Mouse (Mus musculus) small intestine, adult 2 months (tissue): Measurements from ENCODE around the gene Impg1. TPM values are rescaled to one million over a fixed set of nuclear protein-coding genes. Genes with fewer than 3 reads are reported as not detected.

Experiments used
- H3K27ac ChIP-seq: fragments of 200-500 bp; 2 replicates; pipeline ENCODE4 v1.5.1; 2012; ENCODE audit warnings: low read depth, low read length, control low read depth, inconsistent platforms; ENCODE audit not compliant: insufficient read depth
- H3K27me3 ChIP-seq: fragments of 200-500 bp; 2 replicates; pipeline ENCODE4 v1.6.1; 2012; ENCODE audit warnings: mild to moderate bottlenecking, moderate library complexity, low read length, inconsistent platforms; ENCODE audit not compliant: control insufficient read depth, insufficient read depth
- H3K36me3 ChIP-seq: fragments of 200-500 bp; 2 replicates; pipeline ENCODE4 v1.6.1; 2012; ENCODE audit warnings: mild to moderate bottlenecking, low read length, control low read depth, inconsistent platforms; ENCODE audit not compliant: control insufficient read depth, insufficient read depth
- H3K4me1 ChIP-seq: fragments of 200-500 bp; 2 replicates; pipeline ENCODE4 v1.6.1; 2012; ENCODE audit warnings: low read length, inconsistent platforms, mixed read lengths; ENCODE audit not compliant: control insufficient read depth, insufficient read depth, insufficient read length
- H3K4me3 ChIP-seq: fragments of 200-500 bp; 2 replicates; pipeline ENCODE4 v1.5.1; 2012; ENCODE audit warnings: low read depth, mild to moderate bottlenecking, control low read depth, inconsistent platforms, low read length, moderate library complexity
- CTCF ChIP-seq: fragments of 200-500 bp; IDR thresholded peaks from 2 replicates; pipeline ENCODE4 v1.5.1; 2012; ENCODE audit warnings: low read depth, mild to moderate bottlenecking, control low read depth, inconsistent platforms, low read length, moderate library complexity, mixed read lengths; ENCODE audit not compliant: insufficient replicate concordance, insufficient read length; ENCODE audit errors: extremely low read depth
- POLR2A ChIP-seq: fragments of 200-500 bp; IDR thresholded peaks from 2 replicates; pipeline ENCODE4 v1.6.1; 2012; ENCODE audit warnings: low read depth, mild to moderate bottlenecking, control low read depth, inconsistent platforms, low read length, moderate library complexity
- WGBS: fragments of 180-500 bp; shearing (Covaris S2); methylation state at CpG from one replicate; pipeline ENCODE4 v1.1.7; 2018; 5-methylcytosine and 5-hydroxymethylcytosine counted together
- polyA plus RNA-seq: library from polyadenylated mRNA; depleted of rRNA; stranded (reverse); fragments of >200 nt; gene quantifications from 2 replicates; pipeline ENCODE4 v1.2.3, GENCODE M21; 2012

Gene Impg1
- polyA plus RNA-seq, 1 experiment = not detected

DNA sequence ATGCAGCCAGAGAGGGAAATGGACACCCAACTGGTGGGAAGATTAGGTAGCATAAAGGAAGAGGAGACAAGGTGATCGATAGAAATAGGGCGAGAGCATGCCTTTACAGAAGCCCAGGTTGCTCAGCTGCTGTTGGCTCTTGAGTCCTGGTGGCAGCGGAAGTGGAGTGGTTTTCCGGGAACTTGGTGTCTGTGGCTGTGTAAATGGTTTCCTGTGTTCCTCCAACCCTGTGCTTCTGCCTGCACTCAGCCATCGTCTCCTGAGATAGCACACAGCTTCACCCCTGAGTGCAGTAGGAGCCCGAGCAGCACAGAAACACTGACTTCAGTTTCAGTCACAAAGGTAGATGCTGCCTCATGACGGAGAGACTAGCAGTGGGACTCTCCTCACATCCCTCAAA lies 198.8 kb downstream of the Impg1 start:
- Histone ChIP-seq H3K4me3 (no peak overlapping the region), H3K36me3 (peaks cover 53% of the 10 kb centered on the region), H3K4me1 (no peaks in the 10 kb centered on the region), H3K27me3 (no peaks in the 10 kb centered on the region), H3K27ac (no peak overlapping the region)
- WGBS = 90% methylated on average over 7 of the region's 7 CpGs
- TF ChIP-seq POLR2A (no peak), CTCF (no peak)

- Histone ChIP-seq H3K4me1 (no peaks in the 10 kb centered on the region), H3K4me3 (no peak overlapping the region), H3K36me3 (peaks cover 50% of the 10 kb centered on the region), H3K27ac (no peak overlapping the region), H3K27me3 (no peaks in the 10 kb centered on the region)
- TF ChIP-seq POLR2A = no peak
- no peak for TF ChIP-seq CTCF
- WGBS = 89% methylated on average over 7 of the region's 7 CpGs
These were observed 199.2 kb downstream of the Impg1 start for GRCm38 (mm10) chr9:80266086-80266485.
